Mouse (Mus musculus): Measurements from ENCODE around the gene Mgst2. TPM values are rescaled to one million over a fixed set of nuclear protein-coding genes. Genes with fewer than 3 reads are reported as not detected.

Gene Mgst2
- polyA plus RNA-seq, 1 experiment: 134 TPM

DNA sequence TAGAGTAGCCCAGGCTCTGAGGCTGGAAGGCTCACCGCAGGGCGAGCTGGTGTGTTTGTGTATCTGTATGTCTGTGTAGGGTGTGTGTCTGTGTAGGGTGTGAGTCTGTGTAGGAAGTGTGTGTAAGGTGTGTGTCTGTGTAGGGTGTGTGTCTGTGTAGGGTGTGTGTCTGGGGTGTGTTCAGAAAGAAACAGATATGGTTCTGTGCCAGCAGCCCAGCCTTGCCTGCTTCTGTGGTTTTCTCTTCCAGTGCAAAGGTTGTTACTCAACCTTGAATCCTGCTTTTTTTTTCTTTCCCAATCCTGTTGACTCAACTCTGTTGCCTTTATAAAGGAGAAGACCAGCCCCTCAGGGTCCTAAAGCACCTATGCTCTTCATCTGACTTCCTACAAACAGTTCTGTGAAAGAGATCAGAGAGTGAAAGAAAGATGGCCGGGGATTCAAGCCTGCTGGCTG lies 689 bp downstream of the Mgst2 start:
- peak overlapping the region; percentile 53 for H3K4me3 ChIP-seq (replicated peaks; ENCODE audit: control insufficient read depth, low read depth, low read length)
- H3K4me1 ChIP-seq (ENCODE audit: control insufficient read depth, insufficient read depth, low read length): peaks cover 3% of the 10 kb centered on the region
- H3K27ac ChIP-seq (ENCODE audit: control insufficient read depth, insufficient read depth, low read depth, low read length, poor library complexity): peak overlapping the region; percentile 79
- TF ChIP-seq POLR2A (IDR thresholded peaks at IDR 0.05; ENCODE audit: borderline replicate concordance, control insufficient read depth, low read depth, low read length) (no peak), CTCF (IDR thresholded peaks at IDR 0.05; ENCODE audit: control insufficient read depth, insufficient read depth, low read length) (no peak)
- 61% methylated on average over 3 of the region's 3 CpGs for WGBS

GRCm38 (mm10) chr3:51661376-51661775 lies 1.2 kb downstream of the Mgst2 start:
- TF ChIP-seq POLR2A (IDR thresholded peaks at IDR 0.05; ENCODE audit: borderline replicate concordance, control insufficient read depth, low read depth, low read length) (no peak), CTCF (IDR thresholded peaks at IDR 0.05; ENCODE audit: control insufficient read depth, insufficient read depth, low read length) (no peak)
- peaks cover 2% of the 10 kb centered on the region for H3K4me1 ChIP-seq (ENCODE audit: control insufficient read depth, insufficient read depth, low read length)
- WGBS: 17% methylated on average over 5 of the region's 5 CpGs
- peak overlapping the region; percentile 53 for H3K4me3 ChIP-seq (replicated peaks; ENCODE audit: control insufficient read depth, low read depth, low read length)
- peak overlapping the region; percentile 72 for H3K27ac ChIP-seq (ENCODE audit: control insufficient read depth, insufficient read depth, low read depth, low read length, poor library complexity)

GRCm38 (mm10) chr3:51661880-51662550 lies 1.9 kb downstream of the Mgst2 start:
- WGBS: 18% methylated on average over 11 of the region's 11 CpGs
- Histone ChIP-seq H3K4me3 (replicated peaks; ENCODE audit: control insufficient read depth, low read depth, low read length) (peak overlapping the region; percentile 63), H3K4me1 (ENCODE audit: control insufficient read depth, insufficient read depth, low read length) (peaks cover 2% of the 10 kb centered on the region), H3K27ac (ENCODE audit: control insufficient read depth, insufficient read depth, low read depth, low read length, poor library complexity) (peak overlapping the region; percentile 57)
- no peak for TF ChIP-seq CTCF (IDR thresholded peaks at IDR 0.05; ENCODE audit: control insufficient read depth, insufficient read depth, low read length)
- TF ChIP-seq POLR2A (IDR thresholded peaks at IDR 0.05; ENCODE audit: borderline replicate concordance, control insufficient read depth, low read depth, low read length): no peak

DNA sequence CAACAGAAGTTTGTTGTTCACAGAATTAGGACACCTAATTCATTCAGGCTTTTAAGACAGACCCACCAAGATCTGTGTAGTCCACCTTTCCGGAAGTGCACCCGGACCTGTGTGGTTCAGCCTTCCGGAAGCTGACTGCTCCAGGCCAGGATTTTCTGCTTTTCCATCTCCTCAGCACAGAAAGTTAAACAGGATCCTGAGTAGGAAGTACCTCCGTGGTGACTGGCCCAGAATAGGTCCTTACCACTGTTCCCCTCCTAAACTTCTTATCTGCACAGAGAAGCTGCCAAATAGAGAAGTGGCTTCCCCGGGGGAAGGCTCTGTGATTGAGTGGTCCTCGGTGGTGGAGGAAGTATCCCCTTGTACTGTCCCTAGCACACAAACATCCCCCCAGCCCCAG lies 2.4 kb downstream of the Mgst2 start:
- TF ChIP-seq POLR2A (IDR thresholded peaks at IDR 0.05; ENCODE audit: borderline replicate concordance, control insufficient read depth, low read depth, low read length): no peak
- no peak for TF ChIP-seq CTCF (IDR thresholded peaks at IDR 0.05; ENCODE audit: control insufficient read depth, insufficient read depth, low read length)
- Histone ChIP-seq H3K4me3 (replicated peaks; ENCODE audit: control insufficient read depth, low read depth, low read length) (peak overlapping the region; percentile 52), H3K4me1 (ENCODE audit: control insufficient read depth, insufficient read depth, low read length) (peaks cover 2% of the 10 kb centered on the region), H3K27ac (ENCODE audit: control insufficient read depth, insufficient read depth, low read depth, low read length, poor library complexity) (peak overlapping the region; percentile 57)
- WGBS: 2% methylated on average over 6 of the region's 6 CpGs

- 93% methylated on average over 2 of the region's 2 CpGs for WGBS
- Histone ChIP-seq H3K4me1 (ENCODE audit: control insufficient read depth, insufficient read depth, low read length) (peaks cover 2% of the 10 kb centered on the region; the same call in 1 of the 2 replicates), H3K4me3 (replicated peaks; ENCODE audit: control insufficient read depth, low read depth, low read length) (no peak overlapping the region), H3K27ac (ENCODE audit: control insufficient read depth, insufficient read depth, low read depth, low read length, poor library complexity) (no peak overlapping the region)
- TF ChIP-seq CTCF (IDR thresholded peaks at IDR 0.05; ENCODE audit: control insufficient read depth, insufficient read depth, low read length) (no peak), POLR2A (IDR thresholded peaks at IDR 0.05; ENCODE audit: borderline replicate concordance, control insufficient read depth, low read depth, low read length) (no peak)
These were observed 8.4 kb downstream of the Mgst2 start for GRCm38 (mm10) chr3:51668607-51669006.

GRCm38 (mm10) chr3:51670414-51671070 lies 10.4 kb downstream of the Mgst2 start:
- no peak for TF ChIP-seq POLR2A (IDR thresholded peaks at IDR 0.05; ENCODE audit: borderline replicate concordance, control insufficient read depth, low read depth, low read length)
- no peak for TF ChIP-seq CTCF (IDR thresholded peaks at IDR 0.05; ENCODE audit: control insufficient read depth, insufficient read depth, low read length)
- Histone ChIP-seq H3K27ac (ENCODE audit: control insufficient read depth, insufficient read depth, low read depth, low read length, poor library complexity) (no peak overlapping the region), H3K4me3 (replicated peaks; ENCODE audit: control insufficient read depth, low read depth, low read length) (no peak overlapping the region), H3K4me1 (ENCODE audit: control insufficient read depth, insufficient read depth, low read length) (peaks cover 2% of the 10 kb centered on the region; the same call in 1 of the 2 replicates)
- 26% methylated on average over 5 of the region's 5 CpGs for WGBS

DNA sequence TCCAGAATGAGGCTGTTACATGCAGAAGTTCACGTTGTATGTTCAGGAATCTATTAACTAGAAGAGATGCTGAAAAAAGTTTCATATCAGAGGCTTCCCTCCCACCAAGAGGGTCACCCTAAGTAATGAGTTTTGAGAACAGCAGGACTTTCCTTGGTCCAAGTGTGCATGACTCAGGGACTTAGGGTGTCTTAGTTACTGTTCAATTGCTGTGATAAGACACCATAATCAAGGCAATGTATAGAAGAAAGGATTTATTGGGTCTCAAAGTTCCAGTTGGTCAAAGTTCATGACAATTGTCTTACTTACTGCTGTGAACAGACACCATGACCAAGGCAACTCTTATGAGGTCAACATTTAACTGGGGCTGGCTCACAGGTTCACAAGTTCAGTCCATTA lies 10.9 kb downstream of the Mgst2 start:
- Histone ChIP-seq H3K27ac (ENCODE audit: control insufficient read depth, insufficient read depth, low read depth, low read length, poor library complexity) (no peak overlapping the region), H3K4me1 (ENCODE audit: control insufficient read depth, insufficient read depth, low read length) (peaks cover 2% of the 10 kb centered on the region; the same call in 1 of the 2 replicates), H3K4me3 (replicated peaks; ENCODE audit: control insufficient read depth, low read depth, low read length) (no peak overlapping the region)
- 44% methylated on average over 1 of the region's 1 CpGs for WGBS
- TF ChIP-seq POLR2A (IDR thresholded peaks at IDR 0.05; ENCODE audit: borderline replicate concordance, control insufficient read depth, low read depth, low read length): no peak
- no peak for TF ChIP-seq CTCF (IDR thresholded peaks at IDR 0.05; ENCODE audit: control insufficient read depth, insufficient read depth, low read length)

DNA sequence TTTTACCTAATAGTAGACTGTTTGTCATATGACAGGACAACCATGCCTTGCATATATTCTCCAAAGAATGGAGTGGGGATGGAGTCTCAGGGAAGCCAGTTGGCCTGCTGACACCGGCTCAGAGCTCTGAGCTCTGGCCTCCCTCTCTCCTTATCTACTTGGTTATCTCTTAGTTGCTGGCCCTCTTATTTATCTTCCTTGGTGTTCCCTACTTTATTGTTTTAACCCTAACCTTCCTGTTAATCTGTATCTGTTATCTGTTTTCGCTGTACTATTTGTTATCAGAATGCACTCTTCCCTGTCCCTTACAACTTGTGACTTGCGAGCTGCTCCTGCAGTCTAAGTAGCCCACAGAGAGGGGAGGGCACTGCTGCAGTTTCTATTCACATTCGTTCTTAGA lies 12.5 kb downstream of the Mgst2 start:
- WGBS: 63% methylated on average over 4 of the region's 4 CpGs
- no peak for TF ChIP-seq POLR2A (IDR thresholded peaks at IDR 0.05; ENCODE audit: borderline replicate concordance, control insufficient read depth, low read depth, low read length)
- TF ChIP-seq CTCF (IDR thresholded peaks at IDR 0.05; ENCODE audit: control insufficient read depth, insufficient read depth, low read length): no peak
- Histone ChIP-seq H3K4me1 (ENCODE audit: control insufficient read depth, insufficient read depth, low read length) (peaks cover 2% of the 10 kb centered on the region; the same call in 1 of the 2 replicates), H3K4me3 (replicated peaks; ENCODE audit: control insufficient read depth, low read depth, low read length) (no peak overlapping the region), H3K27ac (ENCODE audit: control insufficient read depth, insufficient read depth, low read depth, low read length, poor library complexity) (no peak overlapping the region)

All from bone marrow, adult 2 months (tissue).